Mouse (Mus musculus) myocyte (in vitro differentiated cells): ENCODE measurements around the gene Dlgap3.

Experiments
- CEBPB ChIP-seq: IDR thresholded peaks from 2 replicates; pipeline ENCODE4 v1.6.1; 2011; ENCODE audit warnings: mild to moderate bottlenecking, moderate library complexity; ENCODE audit not compliant: poor library complexity, insufficient read depth, severe bottlenecking
- E2F4 ChIP-seq: IDR thresholded peaks from one replicate; pipeline ENCODE4 v1.6.1; 2011; ENCODE audit warnings: mild to moderate bottlenecking, control low read depth, moderate library complexity; ENCODE audit not compliant: insufficient read depth
- MAX ChIP-seq: IDR thresholded peaks from one replicate; pipeline ENCODE4 v1.6.1; 2011; ENCODE audit warnings: low read depth, mild to moderate bottlenecking, control low read depth
- MYOD1 ChIP-seq, 3 experiments: IDR thresholded peaks; one replicate each; pipeline ENCODE4 v1.6.1; 2011; ENCODE audit warnings: control low read depth in 2 of 3, low read depth in 2 of 3, mild to moderate bottlenecking in 2 of 3, moderate library complexity in 1 of 3; ENCODE audit not compliant: insufficient read length in 2 of 3, control insufficient read depth in 1 of 3
- MYOG ChIP-seq, 3 experiments: IDR thresholded peaks; one replicate each; pipeline ENCODE4 v1.6.1; 2011; ENCODE audit warnings: control low read depth in 2 of 3, low read depth in 2 of 3, mild to moderate bottlenecking in 2 of 3; ENCODE audit not compliant: insufficient read length in 2 of 3, control insufficient read depth in 1 of 3, insufficient read depth in 1 of 3
- POLR2A ChIP-seq: IDR thresholded peaks from one replicate; pipeline ENCODE4 v1.6.1; 2011; ENCODE audit warnings: low read depth, mild to moderate bottlenecking, control low read depth, moderate library complexity; ENCODE audit not compliant: insufficient read length
- POLR2AphosphoS2 ChIP-seq: IDR thresholded peaks from one replicate; pipeline ENCODE4 v1.6.1; 2011; ENCODE audit warnings: low read depth, control low read depth; ENCODE audit not compliant: insufficient read length
- REST ChIP-seq: IDR thresholded peaks from one replicate; pipeline ENCODE4 v1.6.1; 2011; ENCODE audit warnings: mild to moderate bottlenecking, control low read depth, moderate library complexity; ENCODE audit not compliant: insufficient read depth, insufficient read length
- SRF ChIP-seq: IDR thresholded peaks from one replicate; pipeline ENCODE4 v1.6.1; 2011; ENCODE audit warnings: low read depth; ENCODE audit not compliant: control insufficient read depth, insufficient read length
- TCF12 ChIP-seq: IDR thresholded peaks from one replicate; pipeline ENCODE4 v1.6.1; 2011; ENCODE audit warnings: mild to moderate bottlenecking, control low read depth; ENCODE audit not compliant: poor library complexity, insufficient read depth, severe bottlenecking
- TCF3 ChIP-seq: IDR thresholded peaks from one replicate; pipeline ENCODE4 v1.6.1; 2011; ENCODE audit warnings: low read depth, control low read depth; ENCODE audit not compliant: insufficient read length
- USF1 ChIP-seq: IDR thresholded peaks from one replicate; pipeline ENCODE4 v1.6.1; 2011; ENCODE audit warnings: low read depth, mild to moderate bottlenecking, control low read depth, moderate library complexity

GRCm38 (mm10) chr4:127226067-127226466 is 57.1 kb downstream of the Dlgap3 start:
- TF ChIP-seq MAX (no peak), POLR2A (no peak), E2F4 (no peak), USF1 (no peak), SRF (no peak), POLR2AphosphoS2 (no peak), MYOG (IDR thresholded peaks at IDR 0.05; ENCODE audit: control insufficient read depth in 1 of 3, insufficient read depth in 1 of 3, insufficient read length in 2 of 3, low read depth in 2 of 3) (no peak), REST (no peak), TCF12 (no peak), TCF3 (no peak), MYOD1 (IDR thresholded peaks at IDR 0.05; ENCODE audit: control insufficient read depth in 1 of 3, insufficient read length in 2 of 3, low read depth in 2 of 3) (no peak), CEBPB (no peak)
